Mouse (Mus musculus) embryonic fibroblast, embryonic 13.5 days (primary cell): ENCODE data around the gene Agbl4. TPM values are rescaled to one million over a fixed set of nuclear protein-coding genes. Genes with fewer than 3 reads are reported as not detected.
A peak's percentile ranks its signal among the peaks of the same experiment; 100 is the strongest.

Experiments used
- H3K27ac ChIP-seq: 2 replicates; pipeline ENCODE4 v1.5.1; 2012; ENCODE audit warnings: low read length, control low read depth, inconsistent platforms; ENCODE audit not compliant: insufficient read depth
- H3K4me1 ChIP-seq: 2 replicates; pipeline ENCODE4 v1.6.1; 2011; ENCODE audit warnings: low read length; ENCODE audit not compliant: control insufficient read depth, insufficient read depth
- H3K4me3 ChIP-seq: 2 replicates; pipeline ENCODE4 v1.5.1; 2011; ENCODE audit warnings: mild to moderate bottlenecking, control low read depth, low read length; ENCODE audit not compliant: insufficient read depth
- CTCF ChIP-seq: IDR thresholded peaks from 2 replicates; pipeline ENCODE4 v1.5.1; 2011; ENCODE audit warnings: mild to moderate bottlenecking, control low read depth, low read length, moderate library complexity, borderline replicate concordance; ENCODE audit not compliant: insufficient read depth
- POLR2A ChIP-seq: IDR thresholded peaks from 2 replicates; pipeline ENCODE4 v1.6.1; 2011; ENCODE audit warnings: low read depth, mild to moderate bottlenecking, control low read depth, low read length, moderate library complexity
- polyA plus RNA-seq: library from polyadenylated mRNA; stranded (reverse); fragments of >200 nt; gene quantifications from 2 replicates; pipeline ENCODE4 v1.2.4, GENCODE M21; 2011; ENCODE audit warnings: low read depth; ENCODE audit not compliant: missing spikeins, insufficient read length

Agbl4 gene
- polyA plus RNA-seq, 1 experiment, result not detected

DNA sequence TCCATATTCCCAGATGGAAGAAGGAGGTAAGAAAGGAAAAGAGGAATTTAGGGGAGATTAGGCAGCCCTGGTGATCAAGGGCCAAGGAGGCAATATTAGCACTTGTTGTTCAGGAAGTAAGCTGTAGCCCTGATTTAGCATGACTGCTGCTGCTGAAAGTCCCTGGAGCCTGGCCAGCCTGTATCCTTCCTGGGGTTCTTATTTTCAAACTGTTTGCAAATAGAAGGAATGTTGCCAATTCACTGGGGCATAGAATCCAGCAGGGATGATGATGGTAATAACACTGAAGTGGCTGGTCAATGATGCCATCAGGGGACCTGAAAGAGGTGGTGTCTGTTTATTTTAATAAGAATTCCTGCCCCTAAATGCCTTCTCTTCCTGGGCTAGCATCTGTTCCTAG is 518.6 kb downstream of the Agbl4 start:
- TF ChIP-seq POLR2A (no peak), CTCF (no peak)
- H3K27ac ChIP-seq, result no peak overlapping the region
- H3K4me3 ChIP-seq, result no peak overlapping the region
- H3K4me1 ChIP-seq, result no peaks in the 10 kb centered on the region

DNA sequence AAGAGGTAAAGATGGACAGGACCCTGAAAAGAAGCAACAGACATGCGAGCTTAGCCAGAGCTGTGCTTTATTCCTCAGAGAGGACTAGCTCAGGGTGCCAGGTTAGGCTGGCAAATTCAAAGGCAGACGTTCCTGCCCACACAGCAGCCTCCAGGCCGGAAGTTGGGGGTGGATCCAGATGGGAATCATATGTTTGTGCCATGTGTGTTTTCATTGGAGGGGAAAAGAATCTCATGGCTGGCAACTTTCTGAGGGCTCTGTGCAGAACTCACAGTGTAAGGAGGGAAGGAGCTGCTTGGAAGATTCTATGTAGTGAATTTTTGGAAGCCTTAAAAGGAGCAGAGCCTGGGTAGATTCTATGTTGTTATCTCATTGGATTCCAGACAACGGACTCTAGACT is 519.1 kb downstream of the Agbl4 start:
- H3K4me3 ChIP-seq, result no peak overlapping the region
- no peak overlapping the region for H3K27ac ChIP-seq
- TF ChIP-seq CTCF (no peak), POLR2A (no peak)
- no peaks in the 10 kb centered on the region for H3K4me1 ChIP-seq

DNA sequence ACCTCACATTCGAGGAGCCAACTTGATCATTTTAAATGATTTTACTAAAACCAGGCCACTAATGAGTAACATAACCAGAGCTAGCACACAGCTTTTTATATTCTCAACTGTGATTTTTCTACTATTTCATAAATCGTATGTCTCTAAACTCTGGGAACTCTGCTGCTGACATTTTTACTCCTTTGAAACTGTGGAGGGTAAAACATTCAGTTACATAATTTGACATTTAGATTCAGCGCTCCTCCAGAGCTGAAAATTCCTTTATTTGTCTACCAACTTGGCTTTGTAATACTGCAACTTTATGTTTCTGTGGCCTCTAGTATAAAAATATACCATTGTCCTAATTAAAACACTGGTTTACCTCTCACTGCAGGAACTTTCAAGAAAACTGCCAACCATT is 523.6 kb downstream of the Agbl4 start:
- Histone ChIP-seq H3K4me3 (no peak overlapping the region), H3K27ac (no peak overlapping the region), H3K4me1 (no peaks in the 10 kb centered on the region)
- TF ChIP-seq CTCF (no peak), POLR2A (no peak)

DNA sequence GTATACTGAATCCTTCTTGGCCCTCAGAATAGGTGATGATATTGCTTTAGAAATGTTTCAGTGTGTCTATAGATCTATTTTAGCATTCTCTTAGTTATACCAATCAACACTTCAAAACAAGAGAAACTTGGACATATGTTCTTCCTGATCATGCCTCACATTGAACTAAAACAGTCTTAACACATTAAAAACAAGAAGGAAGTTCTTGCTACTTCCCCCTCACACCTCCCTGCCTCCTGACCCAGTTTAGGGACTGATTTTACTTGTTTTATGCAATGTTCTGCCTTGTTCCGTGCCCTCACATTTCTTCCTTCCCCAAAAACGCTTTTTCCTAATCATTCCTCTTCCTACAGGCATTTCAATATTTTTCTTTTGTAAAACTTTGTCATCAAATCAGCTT is 604.2 kb downstream of the Agbl4 start:
- Histone ChIP-seq H3K4me3 (no peak overlapping the region), H3K27ac (no peak overlapping the region), H3K4me1 (no peaks in the 10 kb centered on the region)
- TF ChIP-seq POLR2A, result no peak
- TF ChIP-seq CTCF, result no peak

DNA sequence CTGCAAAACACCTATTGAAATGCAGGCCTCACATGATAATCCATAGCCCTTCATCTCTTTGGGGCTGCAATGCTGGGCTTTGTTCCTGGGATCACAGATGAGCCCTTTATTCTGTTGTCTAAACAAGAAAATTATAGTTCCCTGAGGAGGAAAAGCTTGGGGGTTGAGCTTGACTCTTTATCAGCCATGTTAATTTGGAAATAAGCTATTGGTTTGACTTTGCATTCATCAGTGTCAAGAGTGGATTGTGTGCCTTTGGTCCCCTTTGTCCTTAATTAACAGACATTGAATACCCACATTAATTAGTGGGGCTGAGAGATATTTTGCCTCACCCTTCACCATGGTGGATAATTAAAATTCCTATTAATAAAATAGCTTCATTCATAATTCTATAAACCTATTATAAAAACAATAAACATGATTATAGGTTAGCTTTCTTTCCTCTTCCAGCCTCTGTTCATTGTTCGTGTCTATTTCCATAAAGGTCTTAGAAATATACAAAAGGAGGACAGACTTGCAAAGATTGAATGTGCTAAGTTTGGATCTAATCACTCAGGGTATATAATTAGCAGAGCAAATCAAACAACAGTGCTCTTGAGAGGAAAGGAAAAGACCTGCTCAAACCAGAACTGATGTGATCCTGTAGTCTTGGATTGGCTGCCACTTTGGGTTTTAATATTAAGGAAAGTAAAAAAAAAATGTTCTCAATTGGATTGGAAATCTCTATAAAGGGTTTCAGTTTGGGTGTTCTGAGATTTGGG is 607.4 kb downstream of the Agbl4 start:
- H3K4me1 ChIP-seq, result no peaks in the 10 kb centered on the region
- H3K4me3 ChIP-seq, result no peak overlapping the region
- no peak for TF ChIP-seq CTCF
- TF ChIP-seq POLR2A, result no peak
- H3K27ac ChIP-seq, result no peak overlapping the region

DNA sequence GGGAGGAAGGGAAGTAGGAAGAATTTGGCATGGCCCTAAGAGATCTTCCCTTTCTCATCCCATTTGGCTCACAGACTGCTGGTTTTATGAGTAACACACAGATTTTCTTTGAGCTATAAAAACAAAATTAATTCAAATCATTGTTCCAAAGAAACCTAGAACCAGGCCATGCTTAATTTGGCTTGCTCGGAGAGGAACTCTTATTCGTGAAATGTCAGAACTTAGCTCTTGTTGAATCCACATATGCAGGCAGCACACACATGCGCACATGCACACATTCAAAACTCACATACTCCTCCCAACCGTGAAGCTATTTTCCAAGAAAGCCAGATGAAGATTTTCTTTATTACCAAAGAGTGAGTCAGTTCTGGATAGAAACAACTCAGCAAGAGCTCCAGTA is 621.9 kb downstream of the Agbl4 start:
- Histone ChIP-seq H3K4me1 (no peaks in the 10 kb centered on the region), H3K4me3 (no peak overlapping the region), H3K27ac (peak overlapping the region; percentile 65)
- TF ChIP-seq POLR2A, result no peak
- TF ChIP-seq CTCF, result no peak

DNA sequence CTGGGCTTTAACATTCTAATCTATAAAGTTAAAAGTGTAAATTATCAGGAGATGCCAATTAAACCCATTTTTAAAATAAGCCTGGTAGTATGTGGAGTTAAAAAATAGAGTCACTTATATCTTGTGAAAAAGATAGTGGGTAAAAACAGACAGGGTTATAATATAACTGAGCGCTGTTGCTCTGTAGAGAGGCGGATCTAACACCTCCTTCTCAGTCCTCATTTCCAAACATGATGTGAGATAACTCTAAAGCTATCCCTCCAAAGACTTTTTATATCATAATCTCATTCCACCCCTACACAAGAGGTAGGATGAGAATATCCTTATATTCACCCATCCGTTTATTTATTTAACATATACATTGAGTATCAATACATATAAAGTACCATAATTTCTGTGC is 669.9 kb downstream of the Agbl4 start:
- no peak overlapping the region for H3K27ac ChIP-seq
- TF ChIP-seq CTCF (no peak), POLR2A (no peak)
- H3K4me1 ChIP-seq, result no peaks in the 10 kb centered on the region
- H3K4me3 ChIP-seq, result no peak overlapping the region

DNA sequence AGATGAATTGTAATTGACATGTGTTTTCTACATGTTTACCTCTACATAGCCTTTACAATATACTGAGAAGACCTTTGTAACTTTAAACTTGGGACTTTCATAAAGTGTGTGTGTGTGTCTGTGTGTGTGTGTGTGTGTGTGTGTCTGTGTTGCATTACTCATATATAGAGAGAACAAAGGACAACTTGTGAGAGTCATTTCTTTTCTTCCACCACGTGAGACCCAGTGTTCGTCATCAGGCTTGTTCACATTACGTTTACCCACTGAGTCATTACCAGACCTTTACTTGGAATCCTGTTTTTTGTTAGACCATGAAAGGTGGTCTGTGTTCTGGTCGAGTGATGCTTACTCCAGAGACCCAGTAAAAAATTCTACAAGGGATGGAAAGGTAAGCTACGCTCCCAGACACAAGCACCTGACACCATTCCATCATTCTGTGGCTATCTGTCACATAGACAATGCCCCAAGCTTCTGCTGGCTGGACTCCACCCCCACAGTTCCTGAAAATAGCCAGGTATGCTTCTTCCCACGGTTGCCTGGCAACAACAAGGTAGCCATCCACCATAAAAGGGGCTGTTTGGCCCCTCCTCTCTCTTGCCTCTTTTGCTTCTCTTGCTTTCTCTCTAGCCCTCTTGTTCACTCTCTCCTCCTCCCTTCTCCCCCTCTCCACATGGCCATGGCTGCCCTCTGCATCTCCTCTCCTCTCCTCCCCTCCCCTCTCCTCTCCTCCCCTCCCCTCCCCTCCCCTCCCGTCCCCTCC is 676.5 kb downstream of the Agbl4 start:
- Histone ChIP-seq H3K4me1 (no peaks in the 10 kb centered on the region), H3K4me3 (no peak overlapping the region), H3K27ac (no peak overlapping the region)
- TF ChIP-seq POLR2A, result no peak
- no peak for TF ChIP-seq CTCF

DNA sequence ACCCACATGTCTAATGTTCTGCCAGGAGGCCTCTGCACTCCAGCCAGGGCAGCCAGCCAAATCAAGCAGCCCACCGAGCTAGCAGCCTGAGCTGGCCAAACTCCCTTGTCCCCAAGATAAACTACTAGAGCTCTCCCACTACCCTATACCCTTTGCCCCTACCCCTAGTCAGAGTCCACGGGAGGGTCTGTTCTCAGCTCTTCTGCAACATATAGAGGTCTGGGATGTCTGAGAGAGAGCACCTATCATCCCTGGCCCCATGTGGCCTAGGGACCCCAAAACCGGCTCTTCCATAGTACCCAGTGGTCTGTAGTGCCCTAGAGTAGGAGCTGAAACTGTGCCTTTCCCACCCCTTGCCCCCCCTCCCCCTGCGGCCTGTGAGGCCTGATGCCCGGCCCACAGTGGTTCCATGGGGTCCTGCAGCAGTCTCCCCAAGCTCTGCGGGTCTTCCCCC is 677.3 kb downstream of the Agbl4 start:
- H3K4me1 ChIP-seq, result no peaks in the 10 kb centered on the region
- no peak overlapping the region for H3K27ac ChIP-seq
- no peak overlapping the region for H3K4me3 ChIP-seq
- TF ChIP-seq CTCF (no peak), POLR2A (no peak)

DNA sequence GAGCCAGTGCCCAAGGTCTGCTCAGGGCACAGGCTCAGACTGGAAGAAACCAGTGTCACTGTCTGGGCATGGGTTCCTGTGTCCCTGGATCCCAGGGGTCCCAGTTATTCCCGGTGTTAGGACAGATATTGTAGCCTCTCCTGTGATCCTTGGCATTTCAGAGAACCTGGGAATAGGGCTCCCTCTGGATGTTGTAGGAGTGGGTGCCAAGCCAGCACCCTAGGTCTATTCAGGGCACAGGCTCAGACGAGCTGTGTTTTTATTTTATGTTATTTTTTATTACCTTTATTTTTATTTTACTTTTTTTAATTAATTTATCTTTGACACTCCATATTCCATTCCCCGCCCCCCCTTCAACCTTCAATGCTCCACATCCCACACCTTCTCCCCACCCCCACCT is 680.3 kb downstream of the Agbl4 start:
- no peak overlapping the region for H3K27ac ChIP-seq
- no peak overlapping the region for H3K4me3 ChIP-seq
- H3K4me1 ChIP-seq, result no peaks in the 10 kb centered on the region
- no peak for TF ChIP-seq CTCF
- TF ChIP-seq POLR2A, result no peak
